Mouse (Mus musculus): ENCODE results near the gene Rrbp1. TPM values are rescaled to one million over a fixed set of nuclear protein-coding genes. Genes with fewer than 3 reads are reported as not detected.

Gene Rrbp1
- total and polyA plus RNA-seq, 3 experiments = 56.7 to 128 (median 127) TPM

- Histone ChIP-seq H3K9me3 (replicated peaks; ENCODE audit: insufficient read depth, low read length) (no peaks in the 10 kb centered on the region), H3K27me3 (ENCODE audit: control insufficient read depth in 1 of 2, insufficient read depth in 2 of 2, low read length in 2 of 2) (no peaks in the 10 kb centered on the region), H3K79me2 (ENCODE audit: control insufficient read depth, insufficient read depth, low read length, poor library complexity) (no peaks in the 10 kb centered on the region), H3K4me3 (ENCODE audit: control insufficient read depth in 1 of 2, insufficient read depth in 1 of 2, low read depth in 2 of 2, low read length in 2 of 2) (no peak overlapping the region), H3K4me1 (ENCODE audit: control insufficient read depth in 1 of 2, insufficient read depth in 2 of 2, low read length in 2 of 2) (no peaks in the 10 kb centered on the region), H3K9ac (ENCODE audit: control insufficient read depth, low read depth, low read length, poor library complexity, severe bottlenecking) (no peak overlapping the region), H3K27ac (ENCODE audit: control insufficient read depth, low read depth, low read length) (no peak overlapping the region), H3K36me3 (ENCODE audit: control insufficient read depth in 1 of 2, insufficient read depth in 2 of 2, low read length in 2 of 2) (no peaks in the 10 kb centered on the region)
- TF ChIP-seq SIN3A (IDR thresholded peaks at IDR 0.05; ENCODE audit: low read length) (no peak), KAT2A (conservative IDR thresholded peaks at IDR 0.05; ENCODE audit: low read depth, low read length) (no peak), EP300 (IDR thresholded peaks at IDR 0.05; ENCODE audit: low read depth in 1 of 2, low read length in 2 of 2) (no peak), RAD21 (IDR thresholded peaks at IDR 0.05; ENCODE audit: low read depth, low read length) (no peak), TCF12 (IDR thresholded peaks at IDR 0.05; ENCODE audit: low read depth, low read length) (no peak)
- DNase-seq (ENCODE audit: low read depth, low spot score) = no peak
Measured at GRCm38 (mm10) chr2:144050861-144051260, 39.8 kb upstream of the Rrbp1 start.

- Histone ChIP-seq H3K9me3 (replicated peaks; ENCODE audit: insufficient read depth, low read length) (no peaks in the 10 kb centered on the region), H3K4me3 (ENCODE audit: control insufficient read depth in 1 of 2, insufficient read depth in 1 of 2, low read depth in 2 of 2, low read length in 2 of 2) (no peak overlapping the region)
- no peak for DNase-seq (ENCODE audit: low read depth, low spot score)
Measured at GRCm38 (mm10) chr2:144050146-144050680, 39.1 kb upstream of the Rrbp1 start.

GRCm38 (mm10) chr2:144046916-144047315, 35.9 kb upstream of the Rrbp1 start:
- Histone ChIP-seq H3K4me1 (ENCODE audit: control insufficient read depth in 1 of 2, insufficient read depth in 2 of 2, low read length in 2 of 2) (no peaks in the 10 kb centered on the region), H3K27me3 (ENCODE audit: control insufficient read depth in 1 of 2, insufficient read depth in 2 of 2, low read length in 2 of 2) (peaks cover 2% of the 10 kb centered on the region in 2 experiments; a peak in 1 of 4 replicates), H3K27ac (ENCODE audit: control insufficient read depth, low read depth, low read length) (no peak overlapping the region), H3K79me2 (ENCODE audit: control insufficient read depth, insufficient read depth, low read length, poor library complexity) (no peaks in the 10 kb centered on the region), H3K36me3 (ENCODE audit: control insufficient read depth in 1 of 2, insufficient read depth in 2 of 2, low read length in 2 of 2) (no peaks in the 10 kb centered on the region), H3K9me3 (replicated peaks; ENCODE audit: insufficient read depth, low read length) (no peaks in the 10 kb centered on the region), H3K4me3 (ENCODE audit: control insufficient read depth in 1 of 2, insufficient read depth in 1 of 2, low read depth in 2 of 2, low read length in 2 of 2) (no peak overlapping the region), H3K9ac (ENCODE audit: control insufficient read depth, low read depth, low read length, poor library complexity, severe bottlenecking) (no peak overlapping the region)
- DNase-seq (ENCODE audit: low read depth, low spot score) = peak; percentile 38
- TF ChIP-seq TBP (IDR thresholded peaks at IDR 0.05; ENCODE audit: low read depth, low read length) (no peak), ELF1 (IDR thresholded peaks at IDR 0.05; ENCODE audit: low read depth, low read length) (peak; percentile 47; the same call in 1 of the 2 replicates), ZMIZ1 (IDR thresholded peaks at IDR 0.05; ENCODE audit: low read depth, low read length) (no peak)

More at GRCm38 (mm10) chr2:144050146-144050680, 39.1 kb upstream of the Rrbp1 start:
- no peak for TF ChIP-seq TCF12 (IDR thresholded peaks at IDR 0.05; ENCODE audit: low read depth, low read length)
- no peak for TF ChIP-seq MYC (IDR thresholded peaks at IDR 0.05; ENCODE audit: low read depth, low read length)
- no peak for TF ChIP-seq ZC3H11A (IDR thresholded peaks at IDR 0.05; ENCODE audit: low read depth, low read length)
- TF ChIP-seq TAL1 (IDR thresholded peaks at IDR 0.05; ENCODE audit: low read length) = no peak
- TF ChIP-seq EP300 (IDR thresholded peaks at IDR 0.05; ENCODE audit: low read depth in 1 of 2, low read length in 2 of 2) = no peak
- no peak for TF ChIP-seq GABPA (IDR thresholded peaks at IDR 0.05; ENCODE audit: low read depth, low read length)
- no peak for TF ChIP-seq ELF1 (IDR thresholded peaks at IDR 0.05; ENCODE audit: low read depth, low read length)
- no peak for TF ChIP-seq CHD2 (IDR thresholded peaks at IDR 0.05; ENCODE audit: low read length)
- no peak for TF ChIP-seq UBTF (IDR thresholded peaks at IDR 0.05; ENCODE audit: borderline replicate concordance, insufficient read depth, low read depth, low read length)
- Histone ChIP-seq H3K27ac (ENCODE audit: control insufficient read depth, low read depth, low read length) (no peak overlapping the region), H3K4me1 (ENCODE audit: control insufficient read depth in 1 of 2, insufficient read depth in 2 of 2, low read length in 2 of 2) (no peaks in the 10 kb centered on the region), H3K36me3 (ENCODE audit: control insufficient read depth in 1 of 2, insufficient read depth in 2 of 2, low read length in 2 of 2) (no peaks in the 10 kb centered on the region), H3K27me3 (ENCODE audit: control insufficient read depth in 1 of 2, insufficient read depth in 2 of 2, low read length in 2 of 2) (no peaks in the 10 kb centered on the region), H3K9ac (ENCODE audit: control insufficient read depth, low read depth, low read length, poor library complexity, severe bottlenecking) (no peak overlapping the region), H3K79me2 (ENCODE audit: control insufficient read depth, insufficient read depth, low read length, poor library complexity) (no peaks in the 10 kb centered on the region)
